38 mouse cellular contexts compared by ENCODE assay signal in genomic region chr9:57265125-57265524, GRCm38 (mm10). TPM values are rescaled to one million over a fixed set of nuclear protein-coding genes. Genes with fewer than 3 reads are reported as not detected.
DNase-seq lines count a peak whose midpoint lies in the region; ATAC-seq and TF ChIP-seq lines count a peak whose summit lies in the region.
"Had no signal": no experiment of that assay in that cellular context is flagged by ENCODE, and none has a peak within 500 bp of the region (broad histone marks: within the 10 kb centered on the region; RNA-seq: fewer than 3 reads in every experiment).

No protein-coding gene starts in this region.

- peaks cover 72% of the 10 kb centered on the region for H3K4me1 ChIP-seq in heart, embryonic 10.5 days
- H3K4me1 ChIP-seq in lung, postnatal 0 days (ENCODE audit: insufficient read depth, low read depth, low read length) = peaks cover 8% of the 10 kb centered on the region
- H3K4me1 ChIP-seq in brown adipose tissue, adult 24 weeks (ENCODE audit: control insufficient read depth, insufficient read depth, insufficient read length, low read length) = peaks cover 11% of the 10 kb centered on the region

- peak; percentile 69 for DNase-seq in embryo, embryonic 10 days (ENCODE audit: low spot score)
- no peak for DNase-seq in embryo, embryonic 9.5 days (ENCODE audit: extremely low spot score)
- DNase-seq in heart, embryonic 10.5 days (ENCODE audit: low spot score) = no peak
- no peak for DNase-seq in heart, postnatal 25 days (ENCODE audit: low spot score)
- DNase-seq in lung, postnatal 0 days (ENCODE audit: low spot score) = peak; percentile 57
- DNase-seq in lung, adult 18-20 months = no peak
- no peak for DNase-seq in spleen, postnatal 14 days (ENCODE audit: low spot score in 2 of 2)
- DNase-seq: adrenal gland, adult 8-10 months; cerebellum, adult 8-10 months; cerebellum, postnatal 25 days; forebrain, postnatal 0 days; gastrocnemius, postnatal 14 days; kidney, adult 9 months; kidney, postnatal 10 days; layer of hippocampus, postnatal 36 days; liver, embryonic 13.5 days; thymus, postnatal 14 days had no signal

- intact Hi-C loops in heart, postnatal 25 days (cut with DNase I) = no loop called here

- H3K4me3 ChIP-seq in heart, embryonic 10.5 days = no peak overlapping the region
- H3K4me3 ChIP-seq in lung, postnatal 0 days (ENCODE audit: low read depth, low read length) = no peak overlapping the region
- peak overlapping the region; percentile 36 for H3K4me3 ChIP-seq in brown adipose tissue, adult 24 weeks (ENCODE audit: insufficient read depth, low read depth, low read length)
- H3K4me3 ChIP-seq: embryonic facial prominence, embryonic 15.5 days; forebrain, embryonic 12.5 days; limb, embryonic 10.5 days; limb, embryonic 15.5 days; liver, embryonic 13.5 days; lung, embryonic 15.5 days; midbrain, embryonic 12.5 days had no signal

- peaks cover 33% of the 10 kb centered on the region for H3K27me3 ChIP-seq in heart, embryonic 10.5 days (ENCODE audit: insufficient read depth, poor library complexity, severe bottlenecking)
- no peaks in the 10 kb centered on the region for H3K27me3 ChIP-seq in lung, postnatal 0 days (replicated peaks; ENCODE audit: insufficient read depth, low read length)
- H3K27me3 ChIP-seq: CH12.LX had no signal

- H3K27ac ChIP-seq in heart, embryonic 10.5 days = 0 out of 2 replicates have a peak overlapping the region, but pooled peaks have one; percentile 0
- H3K27ac ChIP-seq in lung, postnatal 0 days (ENCODE audit: low read length) = no peak overlapping the region
- H3K27ac ChIP-seq in brown adipose tissue, adult 24 weeks (replicated peaks; ENCODE audit: low read depth, low read length) = no peak overlapping the region; the same call in 1 of the 2 replicates
- H3K27ac ChIP-seq: embryonic facial prominence, embryonic 15.5 days; forebrain, embryonic 12.5 days; hindbrain, embryonic 14.5 days; limb, embryonic 10.5 days; limb, embryonic 15.5 days; liver, embryonic 13.5 days; lung, embryonic 15.5 days; macrophage; midbrain, embryonic 12.5 days had no signal

- ATAC-seq in lung, postnatal 0 days = no peak
- ATAC-seq: activated CD4-positive, CD25-positive, alpha-beta regulatory T cell, adult 4 months; forebrain, postnatal 0 days; intestine, postnatal 0 days had no signal

- H3K4me2 ChIP-seq in lung, postnatal 0 days (replicated peaks; ENCODE audit: low read depth, low read length) = no peak overlapping the region
- H3K4me2 ChIP-seq: embryonic facial prominence, embryonic 15.5 days; forebrain, embryonic 12.5 days; hindbrain, embryonic 14.5 days; limb, embryonic 15.5 days; liver, embryonic 13.5 days; lung, embryonic 15.5 days; midbrain, embryonic 12.5 days had no signal

- H3K9ac ChIP-seq in lung, postnatal 0 days (replicated peaks; ENCODE audit: low read depth) = no peak overlapping the region
- H3K9ac ChIP-seq: embryonic facial prominence, embryonic 15.5 days; forebrain, embryonic 12.5 days; forebrain, postnatal 0 days; hindbrain, embryonic 14.5 days; limb, embryonic 15.5 days; liver, embryonic 13.5 days; lung, embryonic 15.5 days; midbrain, embryonic 12.5 days had no signal

- H3K36me3 ChIP-seq in heart, embryonic 10.5 days = no peaks in the 10 kb centered on the region
- H3K36me3 ChIP-seq in lung, postnatal 0 days (ENCODE audit: insufficient read depth, low read length) = no peaks in the 10 kb centered on the region
- H3K36me3 ChIP-seq: embryonic facial prominence, embryonic 15.5 days; forebrain, embryonic 12.5 days; limb, embryonic 15.5 days; liver, embryonic 13.5 days; lung, embryonic 15.5 days; midbrain, embryonic 12.5 days had no signal

- peak; percentile 81 for TF ChIP-seq EP300 in lung, postnatal 0 days (IDR thresholded peaks at IDR 0.05)

- WGBS in heart, embryonic 10.5 days = 33% methylated on average over 5 of the region's 5 CpGs
- WGBS in lung, postnatal 0 days = 25% methylated on average over 5 of the region's 5 CpGs

- H3K9me3 ChIP-seq in heart, embryonic 10.5 days = no peaks in the 10 kb centered on the region
- no peaks in the 10 kb centered on the region for H3K9me3 ChIP-seq in lung, postnatal 0 days (ENCODE audit: low read length)
- H3K9me3 ChIP-seq: embryonic facial prominence, embryonic 15.5 days; forebrain, embryonic 12.5 days; limb, embryonic 10.5 days; limb, embryonic 15.5 days; liver, embryonic 13.5 days; lung, embryonic 15.5 days; midbrain, embryonic 12.5 days had no signal

- TF ChIP-seq CTCF in lung, postnatal 0 days (IDR thresholded peaks at IDR 0.05) = no peak

RNA-seq across cellular contexts. Expression of gene 1700017B05Rik, which starts 2.7 kb away (rescaled TPM):
- 22.7 and 31.3 TPM in 2 replicates for polyA plus RNA-seq in heart, embryonic 10.5 days (2016; fragmentation: Nextera tagmentation; extraction: Ambion mirVana)
- total RNA-seq in heart, postnatal 25 days (2021) = 10 to 100 TPM; 11.0 to 11.5 TPM
- polyA plus RNA-seq in lung, postnatal 0 days (2015; fragmentation: Nextera tagmentation; extraction: Ambion mirVana) = 15.6 TPM in 2 replicates
- polyA plus RNA-seq in brown adipose tissue, adult 24 weeks (2012; ENCODE audit: insufficient read depth, insufficient read length, missing spikeins) = 6.0 and 7.2 TPM in 2 replicates

RNA-seq across cellular contexts. Expression of gene Trcg1, which starts 28.8 kb away (rescaled TPM):
- polyA plus RNA-seq in heart, embryonic 10.5 days (2016; fragmentation: Nextera tagmentation; extraction: Ambion mirVana) = not detected in 2 replicates
- not detected for total RNA-seq in heart, postnatal 25 days (2021)
- polyA plus RNA-seq in lung, postnatal 0 days (2015; fragmentation: Nextera tagmentation; extraction: Ambion mirVana) = not detected in 2 replicates
- not detected in 2 replicates for polyA plus RNA-seq in brown adipose tissue, adult 24 weeks (2012; ENCODE audit: insufficient read depth, insufficient read length, missing spikeins)
- total RNA-seq: adrenal gland, adult 8-10 months; adrenal gland, postnatal 4 days; CH12.LX; ES-E14; forebrain, postnatal 0 days; gastrocnemius, postnatal 14 days; granulocyte monocyte progenitor cell, adult 5-6 weeks; hematopoietic stem cell, adult 5-6 weeks; layer of hippocampus, postnatal 36 days had no signal
- polyA plus RNA-seq: activated CD4-positive, CD25-positive, alpha-beta regulatory T cell, adult 4 months; C2C12; embryonic facial prominence, embryonic 15.5 days; forebrain, embryonic 12.5 days; forebrain, postnatal 0 days; hindbrain, embryonic 14.5 days; intestine, postnatal 0 days; large intestine, adult 2 months; limb, embryonic 10.5 days; limb, embryonic 15.5 days; liver, embryonic 13.5 days; lung, embryonic 15.5 days; macrophage; midbrain, embryonic 12.5 days; neural tube, embryonic 14.5 days; stomach, embryonic 14.5 days; urinary bladder, adult 2 months had no signal

Comparison
In these comparisons a context has a peak if more than half of its experiments do, and no peak if none do; other contexts are left out.
1. DNase-seq: peak in embryo, embryonic 10 days (single experiment) and lung, postnatal 0 days (single experiment); none in embryo, embryonic 9.5 days (single experiment), heart, embryonic 10.5 days (single experiment), heart, postnatal 25 days (single experiment), lung, adult 18-20 months (0 of 2) and spleen, postnatal 14 days (0 of 2).